Mouse (Mus musculus) intestine, embryonic 14.5 days (tissue): ENCODE measurements at regions not wholly inside any gene's neighbourhood (a gene's known extent, or its start where the extent isn't known, plus 50 kb on each side); places are given as distances from the start of the nearest gene placed in this dataset.

ENCODE experiments used
- ATAC-seq: fragments of 200-750 bp; cut with Nextera tagmentation; replicated peaks from 2 replicates; pipeline ENCODE4 v1.8.0; 2017; ENCODE audit warnings: low read depth, moderate number of reproducible peaks, moderate TSS enrichment, moderate library complexity; ENCODE audit not compliant: low FRiP score, low TSS enrichment
- DNase-seq: peaks from one replicate; pipeline ENCODE4 v3.0.0-alpha.2; 2018; ENCODE audit warnings: low spot score
- H3K27ac ChIP-seq: fragments of 300-500 bp; sonication (generic); 2 replicates; pipeline ENCODE4 v1.5.1; 2014; ENCODE audit warnings: low read depth, mild to moderate bottlenecking, control low read depth
- H3K27me3 ChIP-seq: fragments of 300-500 bp; sonication (generic); replicated peaks from 2 replicates; pipeline ENCODE4 v1.6.1; 2014; ENCODE audit warnings: low read length, control low read depth; ENCODE audit not compliant: control insufficient read depth, insufficient read depth
- H3K36me3 ChIP-seq: fragments of 300-500 bp; sonication (generic); 2 replicates; pipeline ENCODE4 v1.6.1; 2014; ENCODE audit warnings: low read length, control low read depth; ENCODE audit not compliant: control insufficient read depth, insufficient read depth
- H3K4me1 ChIP-seq: fragments of 300-500 bp; sonication (generic); replicated peaks from 2 replicates; pipeline ENCODE4 v1.6.1; 2014; ENCODE audit warnings: low read length, control low read depth, mixed read lengths; ENCODE audit not compliant: control insufficient read depth, insufficient read depth
- H3K4me2 ChIP-seq: fragments of 300-500 bp; sonication (generic); 2 replicates; pipeline ENCODE4 v1.6.1; 2014; ENCODE audit warnings: low read length
- H3K4me3 ChIP-seq: fragments of 300-500 bp; sonication (generic); 2 replicates; pipeline ENCODE4 v1.5.1; 2014; ENCODE audit warnings: low read depth, low read length, control low read depth, mixed read lengths
- H3K9ac ChIP-seq: fragments of 300-500 bp; sonication (generic); 2 replicates; pipeline ENCODE4 v1.6.1; 2014; ENCODE audit warnings: mild to moderate bottlenecking, low read length
- H3K9me3 ChIP-seq: fragments of 300-500 bp; sonication (generic); 2 replicates; pipeline ENCODE4 v1.6.1; 2016; ENCODE audit warnings: low read length, control low read depth; ENCODE audit not compliant: control insufficient read depth
- WGBS: fragments of 180-500 bp; shearing (Covaris S2); extraction: QIAGEN DNeasy Blood & Tissue Kit; methylation state at CpG from one replicate; pipeline ENCODE4 v1.1.7; 2014; 5-methylcytosine and 5-hydroxymethylcytosine counted together

GRCm38 (mm10) chr3:132022032-132022431 is 63.1 kb upstream of the Dkk2 start:
- peaks cover 20% of the 10 kb centered on the region; the same call in 1 of the 2 replicates for H3K4me1 ChIP-seq
- H3K9me3 ChIP-seq, result no peaks in the 10 kb centered on the region
- ATAC-seq (no peak), DNase-seq (no peak)
- no peak overlapping the region for H3K9ac ChIP-seq
- no peak overlapping the region for H3K4me3 ChIP-seq
- H3K4me2 ChIP-seq, result no peak overlapping the region
- H3K36me3 ChIP-seq, result no peaks in the 10 kb centered on the region
- H3K27ac ChIP-seq, result peak overlapping the region; percentile 43
- WGBS, result 22% methylated on average over 4 of the region's 4 CpGs
- H3K27me3 ChIP-seq, result no peaks in the 10 kb centered on the region

- Histone ChIP-seq H3K36me3 (no peaks in the 10 kb centered on the region), H3K4me2 (no peak overlapping the region), H3K4me3 (no peak overlapping the region), H3K4me1 (peaks cover 13% of the 10 kb centered on the region; the same call in 1 of the 2 replicates), H3K9me3 (no peaks in the 10 kb centered on the region), H3K9ac (no peak overlapping the region), H3K27me3 (no peaks in the 10 kb centered on the region), H3K27ac (peak overlapping the region; percentile 48)
- no peak for DNase-seq
- WGBS, result 55% methylated on average over 6 of the region's 6 CpGs
- no peak for ATAC-seq
Observed at GRCm38 (mm10) chr3:132023342-132023741, 61.8 kb upstream of the Dkk2 start.

- H3K36me3 ChIP-seq, result no peaks in the 10 kb centered on the region
- ATAC-seq (no peak), DNase-seq (no peak)
- H3K9me3 ChIP-seq, result no peaks in the 10 kb centered on the region
- peaks cover 8% of the 10 kb centered on the region for H3K4me1 ChIP-seq
- H3K4me3 ChIP-seq, result no peak overlapping the region
- no peaks in the 10 kb centered on the region for H3K27me3 ChIP-seq
- no peak overlapping the region for H3K9ac ChIP-seq
- 85% methylated on average over 3 of the region's 3 CpGs for WGBS
- H3K4me2 ChIP-seq, result no peak overlapping the region
- H3K27ac ChIP-seq, result no peak overlapping the region
Observed at GRCm38 (mm10) chr3:132029112-132029511, 56.0 kb upstream of the Dkk2 start.

GRCm38 (mm10) chr3:132033078-132033713 is 51.9 kb upstream of the Dkk2 start:
- Histone ChIP-seq H3K27ac (no peak overlapping the region), H3K4me1 (peaks cover 8% of the 10 kb centered on the region; the same call in 1 of the 2 replicates), H3K4me3 (no peak overlapping the region), H3K27me3 (no peaks in the 10 kb centered on the region), H3K4me2 (no peak overlapping the region), H3K9ac (no peak overlapping the region), H3K9me3 (no peaks in the 10 kb centered on the region), H3K36me3 (no peaks in the 10 kb centered on the region)
- no peak for DNase-seq
- WGBS, result 26% methylated on average over 5 of the region's 5 CpGs
- ATAC-seq, result no peak

GRCm38 (mm10) chr3:132035176-132035575 is 49.9 kb upstream of the Dkk2 start:
- ATAC-seq, result no peak

More at GRCm38 (mm10) chr3:132035176-132035575, 49.9 kb upstream of the Dkk2 start:
- H3K4me3 ChIP-seq, result no peak overlapping the region
- no peak overlapping the region for H3K9ac ChIP-seq
- H3K27me3 ChIP-seq, result no peaks in the 10 kb centered on the region
- no peaks in the 10 kb centered on the region for H3K9me3 ChIP-seq
- H3K27ac ChIP-seq, result no peak overlapping the region
- no peaks in the 10 kb centered on the region for H3K36me3 ChIP-seq
- DNase-seq, result no peak
- 89% methylated on average over 2 of the region's 2 CpGs for WGBS
- no peak overlapping the region for H3K4me2 ChIP-seq
- H3K4me1 ChIP-seq, result peaks cover 8% of the 10 kb centered on the region; the same call in 1 of the 2 replicates
